Mouse (Mus musculus): ENCODE data around the gene Mical3. TPM values are rescaled to one million over a fixed set of nuclear protein-coding genes. Genes with fewer than 3 reads are reported as not detected.

Gene Mical3
- polyA plus RNA-seq, 1 experiment, result 48.7 TPM

DNA sequence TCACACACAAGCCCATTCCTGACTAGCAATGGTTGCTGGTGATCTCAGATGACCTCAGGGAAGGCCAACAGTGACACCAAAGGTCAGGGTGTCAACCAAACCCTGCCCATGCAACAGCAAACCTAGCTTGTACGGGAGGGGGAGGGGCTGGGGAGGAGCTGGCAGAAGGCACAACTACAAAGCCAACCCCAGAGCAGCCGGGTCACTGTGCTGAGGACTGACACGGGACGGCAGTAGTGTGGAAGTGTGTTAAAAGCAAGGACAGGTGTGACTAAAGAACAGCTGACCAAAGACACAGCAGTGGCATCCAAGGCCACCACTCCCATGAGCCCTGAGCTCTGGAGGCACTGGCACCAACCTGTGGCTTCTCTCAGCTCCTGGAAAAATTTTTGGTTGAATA lies 93.7 kb downstream of the Mical3 start:
- TF ChIP-seq GATA1 (IDR thresholded peaks at IDR 0.05; ENCODE audit: low read length), result no peak

DNA sequence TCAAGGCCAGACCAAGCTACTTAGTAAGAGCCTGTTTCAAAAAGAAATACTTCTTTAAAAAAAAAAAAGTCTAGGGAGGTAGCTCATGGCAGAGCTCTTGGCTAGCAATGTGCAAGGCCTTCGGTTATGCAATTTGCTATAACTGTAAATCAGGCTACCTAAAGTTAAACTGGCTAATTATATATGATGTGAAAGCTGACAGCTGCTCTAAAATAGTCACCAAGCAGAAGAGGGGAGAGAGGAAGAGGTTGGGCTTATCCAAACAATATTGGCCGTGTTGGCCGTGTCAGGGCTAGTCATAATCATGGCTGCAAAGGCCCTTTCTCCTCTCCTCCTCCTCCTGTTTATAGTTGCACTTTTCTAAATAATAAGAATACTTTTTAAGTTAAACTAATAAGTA lies 94.9 kb downstream of the Mical3 start:
- no peak for TF ChIP-seq GATA1 (IDR thresholded peaks at IDR 0.05; ENCODE audit: low read length)

DNA sequence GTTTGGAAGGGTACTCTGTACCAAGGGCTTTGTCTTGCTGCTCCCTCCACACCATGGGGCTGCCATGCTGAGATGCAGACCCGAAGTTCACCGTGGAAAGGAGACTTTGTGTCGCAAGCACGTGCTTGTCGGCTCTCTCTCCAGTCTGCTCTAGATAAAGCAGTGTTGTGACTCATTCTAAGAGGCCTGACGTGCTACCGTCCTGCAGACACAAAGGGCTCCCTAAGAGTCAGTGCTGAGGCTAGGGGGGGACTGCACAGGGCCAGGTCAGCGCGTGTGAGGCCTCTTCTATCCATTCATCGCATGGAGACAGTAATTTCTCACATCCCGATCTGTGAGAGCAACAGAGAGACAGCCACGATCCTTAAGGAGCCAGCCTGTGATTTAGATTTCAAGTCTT lies 95.5 kb downstream of the Mical3 start:
- TF ChIP-seq GATA1 (IDR thresholded peaks at IDR 0.05; ENCODE audit: low read length), result no peak

DNA sequence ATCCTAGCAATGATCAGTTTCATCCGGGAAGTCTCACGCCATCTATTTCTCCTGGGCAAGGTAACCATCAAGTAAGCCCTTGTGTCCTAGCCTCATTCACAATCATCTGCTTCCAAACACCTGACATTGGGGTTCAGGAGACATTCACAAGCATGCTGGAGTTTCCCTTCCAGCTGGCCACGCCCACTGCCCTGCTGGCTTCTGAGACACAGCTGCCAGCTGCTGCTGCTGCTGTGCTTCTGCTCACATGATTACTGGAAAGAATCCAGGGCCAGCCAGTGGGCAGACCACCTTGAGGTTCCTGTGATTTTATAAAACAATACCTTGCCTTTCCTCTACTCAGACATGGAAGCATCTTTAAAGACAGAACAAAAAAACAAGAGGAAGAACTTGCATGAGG lies 97.5 kb downstream of the Mical3 start:
- TF ChIP-seq GATA1 (IDR thresholded peaks at IDR 0.05; ENCODE audit: low read length), result no peak

DNA sequence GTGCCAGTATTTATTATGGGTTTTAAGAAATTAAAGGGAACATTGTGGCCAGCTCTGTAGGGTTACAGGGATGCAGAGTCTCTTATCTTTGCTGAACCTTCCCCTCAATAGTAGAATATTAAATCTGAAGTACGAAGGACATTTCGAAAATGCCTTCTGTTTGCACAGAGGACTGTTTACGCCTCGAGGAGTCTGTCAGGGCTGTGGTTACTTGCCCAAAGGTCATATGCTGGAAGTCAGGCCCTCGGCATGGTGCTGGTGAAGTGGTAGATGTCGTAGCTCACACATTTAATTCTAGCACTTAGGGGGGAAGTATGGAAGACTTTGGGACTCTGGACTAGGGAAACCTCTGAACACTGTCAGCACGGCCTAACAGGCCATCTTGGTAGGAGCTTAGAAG lies 99.4 kb downstream of the Mical3 start:
- TF ChIP-seq GATA1 (IDR thresholded peaks at IDR 0.05; ENCODE audit: low read length), result no peak

DNA sequence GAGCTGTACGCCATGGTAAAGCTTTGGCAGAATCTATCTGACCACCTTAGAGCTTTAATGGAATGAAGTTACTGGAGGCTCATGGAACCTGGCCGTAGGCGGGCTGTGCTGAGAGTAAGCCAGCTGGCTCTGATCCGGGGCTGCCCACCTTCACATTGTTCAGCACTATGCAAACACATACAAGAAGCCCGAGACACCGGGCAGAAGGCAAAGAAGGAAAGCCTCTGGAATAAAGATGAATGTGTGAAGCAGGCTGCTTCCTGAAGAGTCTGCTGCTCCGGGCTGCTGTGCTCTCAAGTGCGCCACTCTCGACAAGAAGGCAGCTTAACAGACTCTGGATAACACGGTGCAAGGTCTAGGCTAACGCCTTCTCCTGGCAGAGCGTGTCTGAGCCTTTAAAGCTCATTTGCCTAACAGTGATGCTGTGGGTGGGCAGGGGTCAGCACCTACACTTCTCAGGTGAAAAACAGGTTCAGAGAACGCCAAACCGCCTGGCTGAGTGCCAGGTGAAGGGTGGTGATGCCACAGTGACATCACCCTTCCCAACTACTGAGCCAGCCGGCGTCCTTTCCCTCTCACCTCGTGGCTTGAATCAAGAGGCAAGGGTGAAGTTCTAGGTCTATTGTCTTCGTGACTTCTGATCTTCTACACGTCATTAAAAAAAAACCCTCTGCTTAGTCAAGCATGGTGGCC lies 100.8 kb downstream of the Mical3 start:
- no peak for TF ChIP-seq GATA1 (IDR thresholded peaks at IDR 0.05; ENCODE audit: low read length)

DNA sequence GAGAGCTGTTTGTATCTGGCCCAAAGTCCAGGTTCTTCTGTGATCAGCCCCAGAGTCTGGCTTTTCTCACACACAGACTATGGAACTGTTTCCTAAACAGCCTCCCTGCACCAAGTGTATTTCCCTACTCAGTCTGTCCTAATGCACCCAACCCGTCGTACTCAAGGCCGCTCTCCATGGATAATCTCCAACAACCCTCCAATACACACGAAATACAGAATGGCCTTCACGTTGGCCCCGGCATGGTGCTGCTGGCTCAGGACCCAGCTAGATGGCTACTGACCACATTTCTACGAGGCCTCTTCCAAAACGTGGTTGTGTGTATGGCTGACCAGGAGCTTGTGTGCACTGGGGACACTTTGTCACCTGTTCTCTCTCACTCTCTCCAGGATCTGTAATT lies 102.3 kb downstream of the Mical3 start:
- no peak for TF ChIP-seq GATA1 (IDR thresholded peaks at IDR 0.05; ENCODE audit: low read length)

DNA sequence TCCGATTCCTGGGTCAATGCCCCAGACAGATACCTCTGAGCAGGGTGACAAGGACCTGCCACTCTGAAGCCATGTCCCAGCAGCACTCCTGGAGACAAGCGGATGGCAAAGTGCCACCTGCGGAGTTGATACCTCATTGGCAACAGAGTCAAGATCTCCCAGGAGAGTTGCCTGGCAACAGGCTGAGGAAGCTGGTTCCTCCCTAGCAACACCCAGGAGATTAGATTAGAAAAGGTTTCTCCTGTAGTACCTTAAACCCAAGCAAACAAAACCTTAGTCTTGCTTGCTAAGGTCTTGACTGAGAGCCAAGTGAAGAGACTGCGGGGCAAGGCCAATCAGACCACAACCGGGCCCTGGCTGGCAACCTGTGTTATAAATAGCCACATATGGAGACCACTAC lies 103.5 kb downstream of the Mical3 start:
- no peak for TF ChIP-seq GATA1 (IDR thresholded peaks at IDR 0.05; ENCODE audit: low read length)

DNA sequence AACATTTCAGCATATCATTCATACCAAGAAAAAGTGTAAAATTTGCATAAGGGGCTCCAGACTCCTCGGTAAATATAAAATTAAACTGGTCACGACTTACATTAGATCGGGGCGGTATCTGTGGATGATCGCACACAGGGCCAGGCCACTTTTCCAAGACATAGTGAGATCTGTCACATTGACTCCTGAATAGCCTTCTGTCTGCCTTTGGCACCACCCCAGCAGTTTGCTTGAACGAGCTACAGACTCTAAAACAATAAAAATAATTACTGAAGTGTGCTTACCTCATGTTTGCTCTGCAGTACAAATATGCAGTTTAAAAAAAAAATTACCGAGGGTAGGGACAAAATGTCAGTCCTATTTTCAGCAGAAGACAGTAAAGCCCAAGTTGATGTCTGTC lies 103.9 kb downstream of the Mical3 start:
- no peak for TF ChIP-seq GATA1 (IDR thresholded peaks at IDR 0.05; ENCODE audit: low read length)

DNA sequence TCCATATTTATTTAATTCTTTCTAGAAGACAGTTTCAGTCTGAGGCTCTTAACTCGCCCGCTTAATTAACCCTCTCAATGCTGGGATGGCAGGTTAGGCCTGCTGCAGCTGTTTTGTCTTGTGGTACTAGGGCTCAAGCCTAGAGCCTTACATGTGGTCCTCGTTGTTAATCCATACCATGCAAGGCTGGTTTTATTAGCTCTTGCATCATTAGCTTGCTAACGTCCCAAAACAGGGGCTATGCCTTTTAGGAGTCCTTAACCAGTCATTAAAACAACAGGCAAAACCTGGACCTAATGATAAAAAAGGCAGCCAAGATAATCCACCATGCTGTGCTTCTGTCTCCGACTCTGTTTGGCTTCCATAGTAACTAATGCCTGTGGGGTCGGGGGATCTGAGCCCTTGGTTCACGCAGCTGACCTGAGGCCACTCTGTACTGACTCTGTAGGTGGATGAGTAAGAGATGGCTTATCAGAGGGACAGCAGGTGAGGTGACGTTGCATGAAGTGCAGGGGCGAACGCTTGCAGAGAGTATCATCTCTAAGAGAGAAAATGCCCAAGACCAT lies 104.7 kb downstream of the Mical3 start:
- no peak for TF ChIP-seq GATA1 (IDR thresholded peaks at IDR 0.05; ENCODE audit: low read length)

DNA sequence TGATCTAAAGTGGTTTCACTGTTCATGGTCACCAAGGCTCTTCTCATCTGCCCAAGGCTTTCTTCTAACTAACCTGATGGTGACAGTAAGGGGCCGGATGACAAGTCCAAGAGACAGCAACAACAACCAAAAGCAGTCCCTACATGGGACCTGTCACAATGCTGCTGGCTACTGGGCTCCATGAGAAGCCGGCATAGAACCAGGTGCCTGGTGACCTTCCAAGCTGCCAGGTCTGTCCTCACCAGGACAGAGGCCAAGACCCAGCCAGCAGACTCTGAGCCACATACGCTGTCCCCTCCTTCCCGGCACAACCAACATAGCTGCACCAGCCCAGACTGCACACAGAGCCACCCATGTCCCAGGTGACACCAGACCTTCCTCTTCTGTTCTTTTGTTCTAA lies 112.7 kb downstream of the Mical3 start:
- TF ChIP-seq GATA1 (IDR thresholded peaks at IDR 0.05; ENCODE audit: low read length), result no peak

DNA sequence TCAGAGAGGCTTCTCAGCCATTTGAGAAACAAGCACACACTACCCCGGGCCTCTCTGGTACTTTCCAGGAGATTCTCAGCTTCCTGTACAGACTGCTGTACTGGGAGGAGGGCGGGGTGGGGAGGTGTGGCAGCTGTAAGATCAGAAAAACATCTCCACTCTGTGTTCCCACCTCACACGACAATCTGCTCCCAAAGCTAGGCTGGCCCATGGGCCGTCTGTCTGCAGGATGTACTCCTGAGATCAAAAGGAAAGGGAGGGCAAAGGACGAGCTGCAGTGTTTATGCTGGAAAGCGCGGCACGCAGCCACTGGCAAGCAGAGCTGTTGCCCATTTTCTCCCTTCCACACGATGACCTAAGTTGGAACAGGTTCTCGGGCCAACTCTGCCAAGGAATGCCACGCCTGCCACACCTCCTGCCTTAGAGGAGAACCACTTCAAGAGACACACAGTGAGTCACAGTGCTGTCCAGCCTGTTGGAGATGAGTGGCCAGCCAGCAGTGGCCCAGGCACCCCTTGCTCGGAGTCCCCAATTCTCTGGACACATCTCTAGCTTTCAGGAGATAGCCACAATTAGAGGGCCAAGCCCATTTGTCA lies 113.3 kb downstream of the Mical3 start:
- no peak for TF ChIP-seq GATA1 (IDR thresholded peaks at IDR 0.05; ENCODE audit: low read length)

DNA sequence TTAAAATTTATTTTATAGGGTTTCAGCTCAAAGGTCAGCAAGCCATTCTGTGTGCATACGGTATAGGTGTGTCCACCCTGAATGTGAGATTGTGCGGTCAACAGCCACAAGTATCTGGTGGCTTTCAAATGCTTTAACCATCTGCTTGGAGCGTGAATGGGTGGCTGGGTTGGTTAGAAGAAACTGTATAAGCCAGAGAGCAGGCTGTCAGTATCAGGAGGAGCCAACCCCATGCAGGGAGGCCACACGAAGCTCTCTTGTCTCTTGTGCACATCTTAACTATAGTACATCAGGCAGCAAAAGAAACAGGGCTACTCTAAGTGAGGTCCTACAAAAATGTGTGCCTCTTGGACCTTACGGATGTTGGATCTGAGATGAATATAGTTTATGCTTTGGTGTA lies 114.7 kb downstream of the Mical3 start:
- TF ChIP-seq GATA1 (IDR thresholded peaks at IDR 0.05; ENCODE audit: low read length), result no peak

DNA sequence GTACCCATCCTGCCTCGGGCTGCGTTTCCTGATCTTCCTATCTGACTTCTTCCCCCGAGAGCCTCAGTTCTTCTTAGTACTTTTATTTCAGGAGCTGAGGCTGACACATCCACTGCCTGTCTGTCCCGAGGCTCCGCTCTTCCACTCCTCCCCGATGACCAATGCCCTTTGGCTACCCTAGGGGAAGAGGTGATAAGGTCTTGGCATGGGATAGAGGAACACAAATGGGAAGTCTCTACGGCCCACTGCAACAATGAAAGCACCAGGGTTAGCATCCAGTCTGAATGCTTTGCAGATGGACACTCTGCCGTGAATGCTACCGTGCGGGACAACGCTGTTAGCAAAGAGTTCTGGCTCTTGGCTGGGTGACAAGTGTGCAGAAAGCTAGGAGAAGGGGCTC lies 116.5 kb downstream of the Mical3 start:
- TF ChIP-seq GATA1 (IDR thresholded peaks at IDR 0.05; ENCODE audit: low read length), result no peak

DNA sequence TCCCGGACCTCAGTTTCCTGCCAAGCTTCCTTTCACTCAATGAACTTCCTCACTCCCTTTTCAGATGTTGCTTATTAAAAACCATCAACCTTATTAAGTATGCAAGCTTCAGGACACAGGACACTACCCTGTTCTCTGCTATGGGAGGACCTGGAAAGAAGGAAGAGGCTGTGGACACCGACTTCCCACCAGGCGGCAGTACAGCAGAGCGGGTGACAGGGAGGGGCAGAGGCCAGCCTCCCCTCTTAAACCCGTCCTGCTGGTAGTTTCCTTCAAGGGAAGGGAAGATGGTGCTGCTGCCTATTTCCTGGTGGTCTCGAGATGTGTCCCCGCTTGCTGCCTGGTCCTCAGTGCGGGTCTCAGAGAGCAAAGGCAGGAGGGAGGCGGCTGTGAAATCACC lies 117.0 kb downstream of the Mical3 start:
- TF ChIP-seq GATA1 (IDR thresholded peaks at IDR 0.05; ENCODE audit: low read length), result no peak

DNA sequence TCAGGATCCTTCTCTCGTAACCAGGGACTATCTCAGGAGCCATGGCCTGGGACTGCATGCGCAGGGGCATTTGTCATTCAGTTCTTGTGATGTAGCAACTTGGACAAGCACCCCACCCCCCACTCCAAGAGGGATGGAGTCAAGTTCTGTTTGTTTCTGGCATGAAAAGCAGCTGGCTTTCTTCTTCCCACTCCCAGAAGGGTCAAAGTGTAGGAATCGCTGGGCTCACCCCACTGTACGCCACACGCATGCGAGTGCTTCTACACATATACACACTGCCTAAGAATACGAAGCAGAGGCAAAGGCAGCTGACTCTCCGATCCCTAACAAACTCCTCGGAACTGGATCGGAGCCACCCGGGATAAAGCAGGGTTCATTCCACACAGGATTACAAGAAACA lies 119.1 kb downstream of the Mical3 start:
- no peak for TF ChIP-seq GATA1 (IDR thresholded peaks at IDR 0.05; ENCODE audit: low read length)

DNA sequence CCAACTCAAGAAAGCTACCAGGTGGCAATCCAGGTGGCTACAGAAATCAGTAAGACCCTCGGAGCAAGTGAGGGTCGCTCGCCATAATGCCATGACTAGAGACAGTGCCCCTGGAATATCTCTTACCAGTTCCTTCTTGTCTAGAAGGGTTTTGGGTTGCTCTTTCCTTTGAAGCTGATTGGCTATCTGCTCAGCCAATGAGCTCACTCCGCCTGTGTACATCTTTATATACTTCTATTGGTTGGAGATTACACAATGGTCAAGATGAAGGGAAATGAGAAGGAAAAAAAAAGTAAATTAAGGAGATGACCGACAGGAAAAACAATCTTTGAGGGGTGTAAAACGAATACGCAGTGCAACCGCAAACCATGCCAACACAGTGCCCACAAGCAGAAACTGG lies 121.1 kb downstream of the Mical3 start:
- no peak for TF ChIP-seq GATA1 (IDR thresholded peaks at IDR 0.05; ENCODE audit: low read length)

Data from G1E-ER4 (cell line).